Mouse (Mus musculus) lung, adult 2 months (tissue): ENCODE results near the gene Exph5. TPM values are rescaled to one million over a fixed set of nuclear protein-coding genes. Genes with fewer than 3 reads are reported as not detected.
A peak's percentile ranks its signal among the peaks of the same experiment; 100 is the strongest.

Source experiments
- DNase-seq: peaks from one replicate; pipeline ENCODE4 v3.0.0; 2022
- H3K4me1 ChIP-seq: fragments of 200-500 bp; 2 replicates; pipeline ENCODE4 v1.6.1; 2011; ENCODE audit warnings: low read length; ENCODE audit not compliant: control insufficient read depth, insufficient read depth
- H3K4me3 ChIP-seq: fragments of 200-500 bp; replicated peaks from 2 replicates; pipeline ENCODE3; 2011; ENCODE audit warnings: low read depth, mild to moderate bottlenecking, control low read depth, low read length; ENCODE audit errors: extremely low read depth
- CTCF ChIP-seq: fragments of 200-500 bp; IDR thresholded peaks from 2 replicates; pipeline ENCODE4 v1.5.1; 2011; ENCODE audit warnings: mild to moderate bottlenecking, low read length, control low read depth; ENCODE audit not compliant: insufficient read depth
- POLR2A ChIP-seq: fragments of 200-500 bp; IDR thresholded peaks from 2 replicates; pipeline ENCODE4 v1.6.1; 2011; ENCODE audit warnings: low read depth, mild to moderate bottlenecking, control low read depth, low read length, borderline replicate concordance; ENCODE audit errors: extremely low read depth
- WGBS: fragments of 180-500 bp; shearing (Covaris S2); methylation state at CpG from one replicate; pipeline ENCODE4 v1.1.7; 2018; 5-methylcytosine and 5-hydroxymethylcytosine counted together
- polyA plus RNA-seq: library from polyadenylated mRNA; depleted of rRNA; stranded (reverse); fragments of >200 nt; gene quantifications from 2 replicates; pipeline ENCODE4 v1.2.3, GENCODE M21; 2012

The Exph5 gene
- polyA plus RNA-seq, 1 experiment = 4.8 TPM

GRCm38 (mm10) chr9:53335131-53335530 is 33.7 kb downstream of the Exph5 start:
- H3K4me3 ChIP-seq = no peak overlapping the region
- H3K4me1 ChIP-seq = no peaks in the 10 kb centered on the region; the same call in 1 of the 2 replicates
- no peak for TF ChIP-seq CTCF
- DNase-seq = no peak
- 59% methylated on average over 3 of the region's 3 CpGs for WGBS

DNA sequence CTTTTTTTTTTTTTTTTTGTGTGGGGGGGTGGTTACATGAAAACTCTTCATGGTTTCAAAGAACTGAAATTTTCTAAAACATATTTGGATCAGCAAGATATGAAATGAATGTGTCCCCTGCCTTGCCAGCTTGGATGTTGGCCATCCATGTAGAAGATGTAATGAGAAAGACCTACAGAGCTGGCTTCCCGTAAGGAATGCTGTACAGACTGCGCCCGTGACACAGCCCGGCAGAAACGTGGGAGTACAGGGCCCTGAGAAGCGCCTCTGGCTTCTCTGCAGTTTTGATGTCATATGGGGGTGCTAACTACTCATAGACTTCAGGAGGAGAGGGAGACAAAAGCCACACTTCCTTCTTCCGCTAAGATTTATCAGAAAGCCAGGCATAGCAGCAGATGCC is 38.1 kb downstream of the Exph5 start:
- 74% methylated on average over 7 of the region's 7 CpGs for WGBS
- no peak for DNase-seq
- TF ChIP-seq POLR2A (no peak), CTCF (no peak)
- Histone ChIP-seq H3K4me1 (peaks cover 4% of the 10 kb centered on the region), H3K4me3 (no peak overlapping the region)

DNA sequence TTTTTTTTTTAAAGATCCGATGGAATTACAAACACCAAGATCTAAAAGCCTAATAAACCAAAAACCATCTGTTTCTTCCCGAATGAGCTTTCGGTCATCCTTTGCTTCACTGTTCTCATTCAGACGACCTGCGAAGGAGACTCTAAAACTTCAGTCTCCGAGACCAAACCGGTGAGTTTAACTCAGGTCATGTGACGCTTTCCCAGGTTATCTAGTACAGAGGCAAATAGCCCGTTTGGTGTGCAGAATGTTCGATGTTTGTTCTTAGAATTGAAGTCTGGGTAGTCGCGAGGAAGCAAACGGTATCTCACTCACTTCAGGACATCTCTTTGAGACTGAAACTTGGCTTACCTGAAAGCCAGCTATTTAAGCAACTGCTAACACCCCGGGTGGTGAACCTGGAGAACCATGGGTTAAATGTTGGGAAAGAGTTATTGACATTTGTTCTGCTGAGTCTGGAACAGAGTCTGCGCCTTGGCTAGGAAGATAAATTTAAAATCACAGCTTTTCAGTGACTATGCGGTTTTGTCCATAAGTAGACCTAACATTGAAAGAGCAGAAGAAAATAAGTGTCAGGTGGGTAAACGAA is 39.0 kb downstream of the Exph5 start:
- no peak for TF ChIP-seq POLR2A
- no peak for TF ChIP-seq CTCF
- 31% methylated on average over 17 of the region's 17 CpGs for WGBS

GRCm38 (mm10) chr9:53340969-53341368 is 39.5 kb downstream of the Exph5 start:
- peaks cover 4% of the 10 kb centered on the region for H3K4me1 ChIP-seq
- under 1% methylated on average over 14 of the region's 14 CpGs for WGBS
- H3K4me3 ChIP-seq = peak overlapping the region; percentile 40
- TF ChIP-seq CTCF = no peak
- peak; percentile 24; the same call in 1 of the 2 replicates for TF ChIP-seq POLR2A
- peak; percentile 70 for DNase-seq

More for the DNA sequence above, 39.0 kb downstream of the Exph5 start:
- H3K4me3 ChIP-seq = peak overlapping the region; percentile 40
- peaks cover 4% of the 10 kb centered on the region for H3K4me1 ChIP-seq
- no peak for DNase-seq

DNA sequence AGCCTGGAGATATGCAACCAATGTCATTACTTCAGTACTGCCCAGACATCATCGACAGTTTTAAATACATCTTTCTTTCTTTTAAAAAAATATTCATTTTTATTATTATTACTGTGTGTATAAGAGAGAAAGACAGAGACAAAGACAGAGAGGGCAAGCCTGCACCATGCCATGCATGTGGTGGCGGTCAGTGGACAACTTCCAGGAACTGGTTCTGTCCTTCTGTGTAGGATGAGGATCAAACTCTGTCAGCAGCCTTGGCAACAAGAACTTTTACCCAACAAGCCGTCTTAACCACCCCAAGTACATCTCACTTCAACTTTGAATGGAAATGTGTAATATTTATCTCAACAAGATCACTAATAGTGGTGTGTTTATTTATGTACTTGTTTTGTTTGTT is 40.5 kb downstream of the Exph5 start:
- 52% methylated on average over 3 of the region's 3 CpGs for WGBS
- no peak for DNase-seq
- H3K4me1 ChIP-seq = peaks cover 4% of the 10 kb centered on the region; the same call in 1 of the 2 replicates
- peak overlapping the region; percentile 65 for H3K4me3 ChIP-seq
- TF ChIP-seq CTCF (no peak), POLR2A (no peak)

GRCm38 (mm10) chr9:53344646-53345432 is 43.4 kb downstream of the Exph5 start:
- Histone ChIP-seq H3K4me3 (no peak overlapping the region), H3K4me1 (peaks cover 4% of the 10 kb centered on the region)
- WGBS = 76% methylated on average over 9 of the region's 9 CpGs
- DNase-seq = no peak
- TF ChIP-seq CTCF = no peak
- TF ChIP-seq POLR2A = no peak

DNA sequence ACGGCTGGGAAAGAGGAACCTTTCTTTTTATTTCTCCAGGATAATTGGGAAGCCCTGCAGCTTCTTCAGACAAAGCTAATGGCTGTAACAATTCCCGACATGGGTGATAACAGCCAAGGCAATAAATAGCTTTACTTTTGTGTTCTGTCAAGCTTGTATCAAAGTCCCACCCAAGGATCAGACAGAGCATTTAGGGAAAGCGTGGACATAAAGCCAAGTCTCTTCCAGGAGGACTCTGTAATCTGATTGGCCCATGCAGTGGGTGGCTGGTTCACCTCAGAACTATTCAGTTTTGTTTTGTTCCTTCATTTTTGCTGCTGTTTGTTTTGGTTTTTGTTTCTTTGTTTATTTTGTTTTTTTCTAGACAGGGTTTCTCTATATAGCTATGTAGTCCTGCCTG is 44.3 kb downstream of the Exph5 start:
- no peak for DNase-seq
- H3K4me3 ChIP-seq = no peak overlapping the region
- H3K4me1 ChIP-seq = peaks cover 4% of the 10 kb centered on the region
- TF ChIP-seq POLR2A (no peak), CTCF (no peak)
- WGBS = 63% methylated on average over 3 of the region's 3 CpGs

DNA sequence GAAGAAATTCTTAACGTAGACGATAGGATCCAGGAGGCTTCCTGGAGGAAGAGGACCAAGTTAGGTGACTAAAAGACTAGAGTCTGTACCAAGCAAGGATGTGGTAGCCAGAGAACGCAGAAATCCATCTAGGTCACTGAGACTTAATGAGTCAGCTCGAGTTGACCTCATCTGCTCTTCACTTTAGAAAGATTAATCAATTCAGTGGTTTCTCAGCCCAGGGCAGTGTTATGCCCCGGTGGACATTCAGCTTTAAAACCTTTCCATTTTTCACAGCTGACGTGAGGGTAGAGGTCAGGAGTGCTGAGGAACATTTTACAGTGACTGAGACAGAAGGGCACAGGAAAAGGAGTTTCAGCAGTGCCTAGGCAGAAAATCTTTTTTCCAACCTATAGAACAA is 44.9 kb downstream of the Exph5 start:
- 62% methylated on average over 6 of the region's 6 CpGs for WGBS
- no peak for TF ChIP-seq POLR2A
- no peak for TF ChIP-seq CTCF
- DNase-seq = no peak
- Histone ChIP-seq H3K4me3 (no peak overlapping the region), H3K4me1 (peaks cover 4% of the 10 kb centered on the region)

DNA sequence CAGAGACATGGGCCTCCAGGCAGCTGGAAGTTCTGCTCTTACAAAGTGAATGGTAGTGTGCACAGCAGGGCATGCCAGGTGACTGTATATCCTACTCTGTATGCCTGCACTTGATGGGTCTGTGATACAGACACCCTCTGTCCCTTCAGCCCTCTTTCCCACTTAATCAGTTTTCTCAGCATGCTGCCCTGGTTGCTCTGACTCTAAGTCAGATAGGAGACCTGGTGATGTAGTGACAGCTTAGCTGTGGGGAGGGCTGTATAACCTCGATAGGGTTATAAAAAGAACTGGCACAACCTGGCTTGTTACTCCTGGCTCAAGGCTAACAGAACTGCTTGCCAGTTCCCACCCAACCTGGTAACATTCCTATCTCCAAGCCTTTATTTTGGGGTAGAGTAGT is 47.7 kb downstream of the Exph5 start:
- DNase-seq = no peak
- Histone ChIP-seq H3K4me3 (no peak overlapping the region), H3K4me1 (no peaks in the 10 kb centered on the region; the same call in 1 of the 2 replicates)
- 48% methylated on average over 1 of the region's 1 CpGs for WGBS
- TF ChIP-seq POLR2A (no peak), CTCF (no peak)

GRCm38 (mm10) chr9:53350331-53350730 is 48.9 kb downstream of the Exph5 start:
- no peak for DNase-seq
- 85% methylated on average over 2 of the region's 2 CpGs for WGBS
- TF ChIP-seq POLR2A (no peak), CTCF (no peak)

More at GRCm38 (mm10) chr9:53350331-53350730, 48.9 kb downstream of the Exph5 start:
- H3K4me1 ChIP-seq = peaks cover 2% of the 10 kb centered on the region
- H3K4me3 ChIP-seq = no peak overlapping the region
